Mouse (Mus musculus) left cerebral cortex, postnatal 36 days (tissue): ENCODE measurements around the gene Crybg1. TPM values are rescaled to one million over a fixed set of nuclear protein-coding genes. Genes with fewer than 3 reads are reported as not detected.
"Not testable (repeated sequence)": the region's sequence is repeated elsewhere in the genome, so short reads cannot be mapped to it uniquely, and the experiment has no call there.

Experiments used
- DNase-seq, 2 experiments: peaks; one replicate each; pipeline ENCODE4 v3.0.0; 2021 to 2022; ENCODE audit warnings: low spot score in 2 of 2, mixed read lengths in 1 of 2
- intact Hi-C: fragments of 180-260 bp; cut with DNase I; formaldehyde crosslinking; loops from one replicate; pipeline ENCODE4 v1.15.1; 2025
- total RNA-seq, 2 experiments: library from RNA; stranded (reverse); gene quantifications; 2 replicates each; pipeline ENCODE4 v1.2.3; 2021

Crybg1 gene
- total RNA-seq, 2 experiments from 2014 or later = 0.27 to 0.86 TPM

- DNase-seq = no peak
- intact Hi-C loops = no loop called here
Observed at GRCm38 (mm10) chr10:43991268-43991667, 157.4 kb downstream of the Crybg1 start.

GRCm38 (mm10) chr10:43983866-43984265 is 164.8 kb downstream of the Crybg1 start:
- intact Hi-C loops = no loop called here

GRCm38 (mm10) chr10:43983241-43983640 is 165.4 kb downstream of the Crybg1 start:
- intact Hi-C loops = no loop called here
- no peak for DNase-seq

More at GRCm38 (mm10) chr10:43983866-43984265, 164.8 kb downstream of the Crybg1 start:
- no peak for DNase-seq

DNA sequence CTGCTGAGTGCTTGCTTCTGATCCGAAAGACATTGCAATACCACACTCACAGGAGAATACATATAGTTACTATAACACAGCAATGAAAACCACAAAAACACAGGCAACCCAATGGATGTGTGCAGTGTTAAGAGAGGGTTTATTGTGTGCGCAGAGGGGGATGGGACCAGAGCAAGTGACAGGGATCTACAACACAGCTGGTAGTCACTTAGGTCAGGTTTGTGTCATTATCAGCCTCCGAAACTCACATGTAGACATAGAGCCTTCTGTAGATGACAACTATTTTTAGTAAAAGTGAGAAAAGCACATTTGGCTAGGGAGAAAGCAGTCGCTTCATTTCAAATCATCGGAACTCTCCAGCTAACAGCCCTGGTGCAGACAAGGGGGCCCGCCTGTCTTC is 166.2 kb downstream of the Crybg1 start:
- no peak for DNase-seq
- intact Hi-C loops = no loop called here

GRCm38 (mm10) chr10:43980742-43981141 is 167.9 kb downstream of the Crybg1 start:
- DNase-seq, intact Hi-C loops: not testable (repeated sequence)

GRCm38 (mm10) chr10:43980080-43980479 is 168.6 kb downstream of the Crybg1 start:
- intact Hi-C loops = no loop called here
- DNase-seq = no peak

- DNase-seq = no peak
- intact Hi-C loops = no loop called here
Observed at GRCm38 (mm10) chr10:43977353-43977752, 171.3 kb downstream of the Crybg1 start.

GRCm38 (mm10) chr10:43973244-43973643 is 175.4 kb downstream of the Crybg1 start:
- intact Hi-C loops = no loop called here
- no peak for DNase-seq

- DNase-seq = peak; percentile 10 to 16
Observed at GRCm38 (mm10) chr10:43964943-43965342, 183.7 kb downstream of the Crybg1 start.

DNA sequence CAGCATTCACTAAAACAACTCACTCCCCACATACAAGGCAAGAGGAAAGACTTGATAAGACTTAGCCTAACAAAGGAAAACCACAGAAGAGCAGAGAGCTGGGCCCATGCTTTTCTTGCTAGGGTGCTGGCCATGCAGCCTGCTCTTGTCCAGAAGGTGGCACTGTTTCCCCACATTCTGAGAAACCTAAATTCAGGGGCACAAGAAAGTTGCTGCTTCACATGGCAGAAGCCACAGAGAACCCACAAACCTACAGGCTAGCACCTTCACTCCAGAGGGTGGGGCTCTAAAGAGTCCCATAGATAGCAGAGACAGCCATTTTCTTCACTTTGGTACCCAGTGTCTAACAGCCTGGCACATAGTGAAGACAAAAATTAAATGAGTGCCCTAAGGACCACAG is 194.7 kb downstream of the Crybg1 start:
- peak; percentile 31 to 35 for DNase-seq
- intact Hi-C loops = loop anchor here (1.0 to 10.0 kb wide), 4 partner anchors 117 to 1091 kb away; no protein-coding TSS in a partner anchor

More at GRCm38 (mm10) chr10:43964943-43965342, 183.7 kb downstream of the Crybg1 start:
- intact Hi-C loops = no loop called here

DNA sequence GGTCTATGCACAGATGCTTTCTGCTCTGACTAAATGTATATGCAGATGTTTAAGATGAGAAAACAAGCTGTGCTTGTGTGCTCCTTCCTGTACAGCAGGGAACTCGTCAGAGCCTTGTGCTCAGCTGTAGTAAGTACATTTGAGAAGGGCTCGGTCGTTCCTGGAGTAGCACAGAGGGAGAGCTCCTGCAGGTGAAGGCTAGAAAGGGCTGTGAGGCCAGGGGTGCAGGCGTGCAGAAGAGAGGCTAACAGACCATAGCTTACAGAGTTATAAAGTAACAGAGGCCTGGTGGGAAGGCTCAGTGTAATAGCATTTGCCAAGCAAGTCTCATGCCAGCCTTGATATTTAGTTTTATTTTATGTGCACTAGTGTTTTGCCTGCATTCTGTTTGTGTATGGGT is 203.2 kb downstream of the Crybg1 start:
- intact Hi-C loops = no loop called here

DNA sequence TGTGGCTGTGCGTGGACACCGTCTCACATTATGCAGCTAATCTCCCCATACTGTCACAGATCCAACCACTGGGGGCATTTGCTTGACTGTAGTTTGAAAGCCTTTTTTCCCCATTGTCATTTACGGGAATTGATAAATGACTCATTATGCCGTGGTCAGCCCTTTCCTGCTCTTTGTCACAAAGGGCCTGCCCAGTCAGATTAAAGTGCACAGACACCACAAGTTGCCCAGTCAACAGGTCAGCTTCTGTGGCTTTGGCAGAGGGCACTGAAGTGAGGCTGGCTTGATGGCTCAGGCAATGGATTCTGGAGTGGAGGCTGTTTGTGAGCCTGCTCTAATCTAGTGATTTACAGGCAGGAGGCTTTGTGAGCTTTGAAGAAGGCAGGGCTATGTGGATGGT is 204.9 kb downstream of the Crybg1 start:
- DNase-seq = no peak
- intact Hi-C loops = no loop called here

More for the DNA sequence above, 203.2 kb downstream of the Crybg1 start:
- no peak for DNase-seq

DNA sequence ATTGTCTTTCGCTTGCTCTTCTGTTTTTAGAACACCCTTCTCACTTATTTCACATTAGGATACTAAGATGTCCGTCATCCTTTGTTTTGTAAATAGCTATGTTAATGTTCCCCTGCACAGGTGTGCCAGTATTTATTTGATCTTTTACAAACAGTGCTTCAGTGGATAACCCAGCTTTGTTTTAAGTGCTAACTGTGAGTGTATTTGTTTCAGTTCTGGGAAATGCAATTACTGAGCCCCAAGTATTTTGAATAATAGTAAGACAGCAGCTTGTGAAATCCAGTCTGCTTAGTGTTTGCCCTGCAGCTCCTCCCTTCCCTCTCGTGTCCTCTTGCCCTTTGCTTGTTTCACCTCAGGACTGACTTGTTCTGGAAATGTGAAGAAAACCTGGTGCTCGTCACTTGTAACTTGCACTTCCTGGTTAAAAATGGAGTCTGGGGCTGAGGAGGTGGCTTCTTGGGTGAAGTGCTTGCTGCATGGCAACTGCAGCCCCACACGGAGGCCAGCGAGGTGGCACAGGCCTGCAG is 209.5 kb downstream of the Crybg1 start:
- DNase-seq = no peak
- intact Hi-C loops = no loop called here

- intact Hi-C loops = no loop called here
- DNase-seq = no peak
Observed at GRCm38 (mm10) chr10:43928596-43928995, 220.1 kb downstream of the Crybg1 start.

DNA sequence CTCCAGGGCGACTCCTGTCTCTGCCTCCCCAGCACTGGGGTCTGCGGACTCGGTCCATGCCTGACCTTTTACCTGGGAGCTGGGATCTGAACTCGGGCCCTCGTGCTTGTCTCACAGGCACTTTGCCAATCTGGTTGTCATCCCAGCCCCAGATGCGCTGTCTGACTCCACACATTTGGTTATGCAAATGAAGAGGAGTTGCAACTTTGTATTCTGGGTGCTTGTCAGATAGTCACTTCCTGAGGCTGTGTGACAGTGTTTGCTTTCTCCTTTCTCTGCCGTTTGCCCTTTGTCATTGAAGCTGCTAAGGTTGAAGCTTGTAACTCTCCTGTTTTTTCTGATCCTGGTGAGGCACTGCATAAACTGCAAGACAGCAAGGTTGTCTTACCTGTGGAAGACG is 220.9 kb downstream of the Crybg1 start:
- intact Hi-C loops = no loop called here
- no peak for DNase-seq

DNA sequence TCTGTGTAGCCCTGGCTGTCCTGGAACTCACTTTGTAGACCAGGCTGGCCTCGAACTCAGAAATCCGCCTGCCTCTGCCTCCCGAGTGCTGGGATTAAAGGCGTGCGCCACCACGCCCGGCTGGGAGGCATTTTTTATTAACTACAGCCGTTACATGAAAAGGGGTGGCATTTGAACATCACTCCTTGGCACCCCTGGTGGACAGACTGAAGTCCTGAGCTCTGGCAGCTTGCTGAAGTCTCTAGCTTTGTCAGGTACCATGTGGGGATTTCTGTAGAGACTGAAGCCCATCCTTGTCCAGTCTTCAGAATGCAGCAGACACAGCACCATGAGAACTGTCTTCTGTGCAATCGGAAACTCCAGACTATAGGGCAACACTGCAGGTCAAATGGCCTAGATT is 222.9 kb downstream of the Crybg1 start:
- DNase-seq, intact Hi-C loops: not testable (repeated sequence)

DNA sequence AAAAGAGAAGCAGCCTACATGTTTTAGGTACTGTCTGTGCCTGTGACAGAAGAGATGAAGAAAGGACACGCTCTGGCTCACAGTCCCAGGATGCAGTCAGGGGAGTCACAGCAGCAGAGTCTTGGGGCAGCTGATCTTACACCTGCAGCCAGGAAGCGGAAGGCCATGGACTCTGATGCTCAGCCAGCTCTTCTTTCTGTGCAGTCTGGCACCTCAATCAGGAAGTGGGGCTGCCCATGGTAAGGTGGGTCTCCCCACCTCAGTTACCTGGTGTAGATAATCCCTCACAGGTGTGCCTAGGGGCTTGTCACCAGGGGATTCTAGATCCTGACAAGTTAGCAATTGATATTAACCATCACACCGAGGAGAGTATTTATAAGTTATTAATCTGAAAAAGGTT is 225.6 kb downstream of the Crybg1 start:
- intact Hi-C loops = no loop called here
- no peak for DNase-seq

DNA sequence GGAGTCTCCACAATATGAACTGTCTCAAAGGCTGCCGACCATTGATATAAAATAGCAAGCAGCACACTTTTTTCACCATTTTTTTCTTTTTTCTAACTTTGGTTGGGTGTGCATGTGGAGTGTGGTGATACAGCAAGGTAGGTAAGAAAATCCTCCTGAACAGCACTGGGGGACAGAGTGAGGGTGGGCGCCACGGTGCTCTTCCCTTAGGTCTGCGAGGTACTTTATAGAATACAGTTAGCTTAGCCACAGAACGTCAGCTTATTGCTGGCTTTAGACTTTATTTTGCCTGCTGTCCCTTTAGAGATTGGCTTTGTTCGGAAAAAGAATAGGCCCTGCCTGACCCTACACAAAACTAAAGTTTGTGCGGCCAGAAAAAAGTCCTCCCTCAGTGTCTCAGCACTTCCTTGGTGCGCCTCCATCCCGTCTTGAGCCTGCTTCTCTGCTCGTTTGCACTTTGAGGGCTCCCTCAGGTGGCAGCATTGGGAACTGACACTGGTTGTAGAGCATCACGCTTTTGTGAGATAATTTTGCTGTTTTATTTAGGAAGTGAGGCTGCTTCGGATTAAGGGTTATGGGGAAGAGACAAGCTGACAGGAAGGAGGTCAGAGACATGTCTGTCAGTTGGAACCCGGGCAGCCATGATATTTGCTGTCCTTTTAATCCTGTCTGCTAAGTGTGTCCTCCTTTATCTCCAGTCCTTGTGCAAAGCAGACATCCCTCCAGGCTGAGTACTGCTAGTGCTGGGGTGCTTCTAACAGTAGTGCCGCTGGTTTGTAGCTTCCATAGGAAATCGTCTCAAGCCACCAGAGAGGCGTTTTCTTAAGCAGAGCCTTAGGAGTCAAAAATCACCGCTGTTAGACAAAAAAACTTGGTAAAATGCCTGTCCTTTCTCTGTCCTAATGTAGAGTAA is 229.7 kb downstream of the Crybg1 start:
- intact Hi-C loops = loop anchor here (1.0 kb wide), 1 partner anchor 344 kb away; no protein-coding TSS in a partner anchor
- DNase-seq = peak; percentile 62 to 74

DNA sequence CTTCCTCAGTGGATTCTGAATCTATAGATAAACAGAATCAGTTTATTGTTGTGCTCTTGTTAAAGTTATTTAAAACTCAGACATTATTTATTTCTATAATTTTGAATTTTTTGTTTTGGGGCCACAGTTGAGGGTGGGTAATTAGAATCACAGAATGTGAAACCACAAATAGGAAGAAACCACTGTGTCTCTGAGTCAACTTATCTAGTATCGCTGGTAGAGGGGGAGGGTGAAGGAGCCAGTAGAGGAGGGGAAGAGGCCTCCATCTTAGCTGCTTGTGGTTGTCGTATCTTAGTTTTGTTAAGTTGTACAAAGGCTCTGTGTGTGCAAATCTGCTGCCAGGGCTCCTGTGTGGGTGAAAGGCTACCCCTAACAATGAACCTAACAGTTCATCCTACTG is 231.9 kb downstream of the Crybg1 start:
- DNase-seq = no peak
- intact Hi-C loops = no loop called here

DNA sequence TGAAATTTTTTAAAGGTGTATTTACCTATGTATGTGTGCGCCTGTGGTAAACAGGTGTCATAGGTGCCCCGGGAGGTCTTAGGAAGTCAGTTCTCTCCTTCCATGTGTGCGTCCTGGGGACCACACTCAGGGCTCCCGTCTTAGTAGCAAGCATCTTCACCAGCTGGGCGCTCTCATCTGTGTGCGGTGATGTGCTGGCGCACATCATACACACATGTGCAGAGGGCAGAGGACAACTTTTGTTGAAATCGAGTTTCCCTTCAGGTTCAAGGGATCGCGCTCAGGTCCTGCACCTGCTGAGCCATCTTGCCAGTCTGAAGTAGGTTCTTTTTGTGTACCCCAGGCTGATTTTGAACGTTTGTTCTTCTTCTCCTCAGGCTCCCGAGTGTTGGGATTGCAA is 232.5 kb downstream of the Crybg1 start:
- intact Hi-C loops = no loop called here
- no peak for DNase-seq

DNA sequence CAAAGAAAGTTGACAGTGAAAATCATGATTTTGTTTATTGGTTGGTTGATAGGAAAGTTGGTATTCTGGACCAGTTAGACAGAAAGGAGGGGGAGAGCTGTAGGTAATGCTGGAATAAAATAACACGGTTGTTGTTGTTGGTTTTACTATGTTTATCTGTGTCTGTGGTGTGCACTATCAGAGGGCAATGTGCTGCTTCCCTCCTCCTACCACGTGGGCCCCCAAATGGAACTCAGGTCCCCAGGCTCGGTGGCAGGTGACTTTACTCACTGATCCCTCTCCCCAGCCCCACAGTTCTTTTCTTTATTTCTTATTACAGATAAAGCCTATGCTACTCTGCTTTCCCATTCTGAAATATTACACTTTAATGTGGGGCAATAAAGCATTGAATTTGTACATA is 236.4 kb downstream of the Crybg1 start:
- DNase-seq = no peak
- intact Hi-C loops = no loop called here
